Mouse (Mus musculus): ENCODE data around the gene Amdhd1.
"Not testable (repeated sequence)": the region's sequence is repeated elsewhere in the genome, so short reads cannot be mapped to it uniquely, and the experiment has no call there.

The Amdhd1 gene

GRCm38 (mm10) chr10:93539775-93540430, at the start of gene Amdhd1:
Amdhd1 (minus strand) TSS chr10:93540033.
- peak; percentile 91 for DNase-seq (ENCODE audit: low spot score)

GRCm38 (mm10) chr10:93589281-93589848, 49.5 kb upstream of the Amdhd1 start, which contains the start of gene Snrpf:
Snrpf (minus strand) TSS chr10:93589706.
- peak; percentile 97 for DNase-seq (ENCODE audit: low spot score)

GRCm38 (mm10) chr10:93588796-93589195, 49.0 kb upstream of the Amdhd1 start:
- peak; percentile 54 for DNase-seq (ENCODE audit: low spot score)

GRCm38 (mm10) chr10:93577271-93577886, 37.5 kb upstream of the Amdhd1 start:
- peak; percentile 87 for DNase-seq (ENCODE audit: low spot score)

- DNase-seq (ENCODE audit: low spot score) = no peak
These were observed 36.1 kb upstream of the Amdhd1 start for GRCm38 (mm10) chr10:93575960-93576359.

- DNase-seq (ENCODE audit: low spot score) = no peak
These were observed 35.1 kb upstream of the Amdhd1 start for GRCm38 (mm10) chr10:93574966-93575365.

GRCm38 (mm10) chr10:93572209-93572608, 32.4 kb upstream of the Amdhd1 start:
- DNase-seq (ENCODE audit: low spot score) = no peak

- no peak for DNase-seq (ENCODE audit: low spot score)
These were observed 28.8 kb upstream of the Amdhd1 start for GRCm38 (mm10) chr10:93568671-93569070.

GRCm38 (mm10) chr10:93567841-93568566, 28.2 kb upstream of the Amdhd1 start:
- no peak for DNase-seq (ENCODE audit: low spot score)

GRCm38 (mm10) chr10:93567066-93567465, 27.2 kb upstream of the Amdhd1 start:
- DNase-seq (ENCODE audit: low spot score) = no peak

GRCm38 (mm10) chr10:93564518-93565090, 24.8 kb upstream of the Amdhd1 start:
- no peak for DNase-seq (ENCODE audit: low spot score)

- no peak for DNase-seq (ENCODE audit: low spot score)
These were observed 20.0 kb upstream of the Amdhd1 start for GRCm38 (mm10) chr10:93559786-93560185.

GRCm38 (mm10) chr10:93557971-93558370, 18.1 kb upstream of the Amdhd1 start:
- DNase-seq (ENCODE audit: low spot score) = not testable (repeated sequence)

GRCm38 (mm10) chr10:93552596-93552995, 12.8 kb upstream of the Amdhd1 start:
- DNase-seq (ENCODE audit: low spot score) = no peak

GRCm38 (mm10) chr10:93549821-93550220, 10.0 kb upstream of the Amdhd1 start:
- no peak for DNase-seq (ENCODE audit: low spot score)

GRCm38 (mm10) chr10:93548991-93549390, 9.2 kb upstream of the Amdhd1 start:
- DNase-seq (ENCODE audit: low spot score) = peak; percentile 93

- no peak for DNase-seq (ENCODE audit: low spot score)
These were observed 8.0 kb upstream of the Amdhd1 start for GRCm38 (mm10) chr10:93547741-93548270.

GRCm38 (mm10) chr10:93544172-93544571, 4.3 kb upstream of the Amdhd1 start:
- no peak for DNase-seq (ENCODE audit: low spot score)

- DNase-seq (ENCODE audit: low spot score) = no peak
These were observed 3.3 kb upstream of the Amdhd1 start for GRCm38 (mm10) chr10:93543176-93543575.

GRCm38 (mm10) chr10:93542356-93542755, 2.5 kb upstream of the Amdhd1 start:
- no peak for DNase-seq (ENCODE audit: low spot score)

GRCm38 (mm10) chr10:93541585-93541984, 1.8 kb upstream of the Amdhd1 start:
- no peak for DNase-seq (ENCODE audit: low spot score)
